Mouse (Mus musculus) liver, embryonic 16.5 days (tissue): ENCODE results near the gene Scube1. TPM values are rescaled to one million over a fixed set of nuclear protein-coding genes. Genes with fewer than 3 reads are reported as not detected.
A peak's percentile ranks its signal among the peaks of the same experiment; 100 is the strongest.

Experiments
- ATAC-seq: fragments of 200-750 bp; cut with Nextera tagmentation; 2 replicates; pipeline ENCODE4 v1.8.0; 2017; ENCODE audit warnings: low read depth, mild to moderate bottlenecking, moderate number of reproducible peaks, moderate library complexity
- H3K27ac ChIP-seq: fragments of 300-500 bp; sonication (generic); 2 replicates; pipeline ENCODE4 v1.5.1; 2014; ENCODE audit warnings: mild to moderate bottlenecking, low read length
- H3K27me3 ChIP-seq: fragments of 300-500 bp; sonication (generic); 2 replicates; pipeline ENCODE4 v1.6.1; 2014; ENCODE audit warnings: low read depth, low read length, mixed read lengths; ENCODE audit not compliant: control insufficient read depth, insufficient read depth
- H3K36me3 ChIP-seq: fragments of 300-500 bp; sonication (generic); 2 replicates; pipeline ENCODE4 v1.6.1; 2014; ENCODE audit warnings: mild to moderate bottlenecking; ENCODE audit not compliant: control insufficient read depth, insufficient read depth
- H3K4me1 ChIP-seq: fragments of 300-500 bp; sonication (generic); 2 replicates; pipeline ENCODE4 v1.6.1; 2014; ENCODE audit warnings: low read depth, low read length, mixed read lengths; ENCODE audit not compliant: control insufficient read depth
- H3K4me2 ChIP-seq: fragments of 300-500 bp; sonication (generic); 2 replicates; pipeline ENCODE4 v1.6.1; 2014; ENCODE audit warnings: low read depth, low read length, mixed read lengths
- H3K4me3 ChIP-seq: fragments of 300-500 bp; sonication (generic); 2 replicates; pipeline ENCODE4 v1.5.1; 2014; ENCODE audit warnings: low read depth, mild to moderate bottlenecking, low read length
- H3K9ac ChIP-seq: fragments of 300-500 bp; sonication (generic); 2 replicates; pipeline ENCODE4 v1.6.1; 2014; ENCODE audit warnings: low read depth, low read length
- H3K9me3 ChIP-seq: fragments of 300-500 bp; sonication (generic); replicated peaks from 2 replicates; pipeline ENCODE4 v1.6.1; 2016; ENCODE audit warnings: low read length; ENCODE audit not compliant: control insufficient read depth
- WGBS: fragments of 180-500 bp; shearing (Covaris S2); extraction: QIAGEN DNeasy Blood & Tissue Kit; methylation state at CpG from one replicate; pipeline ENCODE4 v1.1.7; 2014; ENCODE audit not compliant: insufficient replicate concordance; 5-methylcytosine and 5-hydroxymethylcytosine counted together
- polyA plus RNA-seq: library from polyadenylated mRNA; unstranded; fragments of >200 nt; fragmentation: Nextera tagmentation; extraction: Ambion mirVana; gene quantifications from 2 replicates; pipeline ENCODE4 v1.2.1, GENCODE M21; 2015

Scube1 gene
- polyA plus RNA-seq, 1 experiment from 2014 or later, result 0.21 TPM

GRCm38 (mm10) chr15:83749436-83749835, 24.6 kb upstream of the Scube1 start:
- no peak overlapping the region for H3K9ac ChIP-seq
- H3K27me3 ChIP-seq, result no peaks in the 10 kb centered on the region
- H3K36me3 ChIP-seq, result no peaks in the 10 kb centered on the region
- no peak overlapping the region for H3K4me3 ChIP-seq
- no peaks in the 10 kb centered on the region for H3K9me3 ChIP-seq
- WGBS, result 44% methylated on average over 9 of the region's 9 CpGs
- no peak for ATAC-seq
- H3K27ac ChIP-seq, result no peak overlapping the region
- H3K4me2 ChIP-seq, result no peak overlapping the region
- H3K4me1 ChIP-seq, result no peaks in the 10 kb centered on the region

GRCm38 (mm10) chr15:83748986-83749385, 24.2 kb upstream of the Scube1 start:
- Histone ChIP-seq H3K4me2 (no peak overlapping the region), H3K27ac (no peak overlapping the region), H3K4me1 (no peaks in the 10 kb centered on the region), H3K27me3 (no peaks in the 10 kb centered on the region), H3K9ac (no peak overlapping the region), H3K36me3 (no peaks in the 10 kb centered on the region), H3K4me3 (no peak overlapping the region), H3K9me3 (no peaks in the 10 kb centered on the region)
- 68% methylated on average over 6 of the region's 6 CpGs for WGBS
- ATAC-seq, result no peak

GRCm38 (mm10) chr15:83746311-83746710, 21.5 kb upstream of the Scube1 start:
- Histone ChIP-seq H3K27me3 (no peaks in the 10 kb centered on the region; the same call in 1 of the 2 replicates), H3K4me3 (no peak overlapping the region), H3K27ac (no peak overlapping the region), H3K9me3 (no peaks in the 10 kb centered on the region), H3K4me2 (no peak overlapping the region), H3K4me1 (no peaks in the 10 kb centered on the region), H3K9ac (no peak overlapping the region), H3K36me3 (no peaks in the 10 kb centered on the region)
- no peak for ATAC-seq
- WGBS, result 59% methylated on average over 16 of the region's 16 CpGs

GRCm38 (mm10) chr15:83742018-83742417, 17.2 kb upstream of the Scube1 start:
- H3K9ac ChIP-seq, result no peak overlapping the region
- no peak overlapping the region for H3K27ac ChIP-seq
- WGBS, result 64% methylated on average over 1 of the region's 1 CpGs
- H3K4me3 ChIP-seq, result no peak overlapping the region
- H3K4me1 ChIP-seq, result no peaks in the 10 kb centered on the region
- no peaks in the 10 kb centered on the region; the same call in 1 of the 2 replicates for H3K27me3 ChIP-seq
- H3K4me2 ChIP-seq, result no peak overlapping the region
- ATAC-seq, result no peak
- H3K36me3 ChIP-seq, result no peaks in the 10 kb centered on the region
- no peaks in the 10 kb centered on the region for H3K9me3 ChIP-seq

GRCm38 (mm10) chr15:83740676-83741422, 16.0 kb upstream of the Scube1 start:
- Histone ChIP-seq H3K4me2 (no peak overlapping the region), H3K36me3 (no peaks in the 10 kb centered on the region), H3K9me3 (no peaks in the 10 kb centered on the region), H3K9ac (no peak overlapping the region), H3K4me1 (no peaks in the 10 kb centered on the region), H3K4me3 (no peak overlapping the region), H3K27ac (no peak overlapping the region), H3K27me3 (no peaks in the 10 kb centered on the region; the same call in 1 of the 2 replicates)
- no peak for ATAC-seq
- WGBS, result 39% methylated on average over 21 of the region's 21 CpGs

- 19% methylated on average over 3 of the region's 3 CpGs for WGBS
- Histone ChIP-seq H3K4me3 (no peak overlapping the region), H3K27me3 (peaks cover 45% of the 10 kb centered on the region), H3K4me2 (no peak overlapping the region), H3K36me3 (no peaks in the 10 kb centered on the region), H3K9ac (no peak overlapping the region), H3K27ac (no peak overlapping the region), H3K9me3 (no peaks in the 10 kb centered on the region), H3K4me1 (peaks cover 5% of the 10 kb centered on the region)
- no peak for ATAC-seq
Measured at GRCm38 (mm10) chr15:83727626-83728025, 2.8 kb upstream of the Scube1 start.

- Histone ChIP-seq H3K27ac (no peak overlapping the region), H3K4me2 (no peak overlapping the region), H3K36me3 (no peaks in the 10 kb centered on the region), H3K27me3 (peaks cover 50% of the 10 kb centered on the region), H3K9me3 (no peaks in the 10 kb centered on the region), H3K9ac (no peak overlapping the region), H3K4me1 (peaks cover 5% of the 10 kb centered on the region), H3K4me3 (no peak overlapping the region)
- 64% methylated on average over 5 of the region's 5 CpGs for WGBS
- ATAC-seq, result no peak
Measured at GRCm38 (mm10) chr15:83726741-83727140, 1.9 kb upstream of the Scube1 start.

GRCm38 (mm10) chr15:83725556-83726200, 857 bp upstream of the Scube1 start:
- Histone ChIP-seq H3K27me3 (peaks cover 50% of the 10 kb centered on the region), H3K4me2 (no peak overlapping the region)
- ATAC-seq, result no peak

GRCm38 (mm10) chr15:83724160-83724885, 498 bp downstream of the Scube1 start:
- Histone ChIP-seq H3K27ac (no peak overlapping the region), H3K27me3 (peaks cover 50% of the 10 kb centered on the region), H3K4me1 (peaks cover 5% of the 10 kb centered on the region), H3K4me3 (peak overlapping the region; percentile 49), H3K36me3 (no peaks in the 10 kb centered on the region), H3K9me3 (no peaks in the 10 kb centered on the region), H3K4me2 (peak overlapping the region; percentile 59), H3K9ac (no peak overlapping the region)
- 1% methylated on average over 60 of the region's 61 CpGs for WGBS
- ATAC-seq, result no peak

More at GRCm38 (mm10) chr15:83725556-83726200, 857 bp upstream of the Scube1 start:
- no peaks in the 10 kb centered on the region for H3K9me3 ChIP-seq
- WGBS, result 20% methylated on average over 28 of the region's 28 CpGs
- H3K27ac ChIP-seq, result no peak overlapping the region
- no peak overlapping the region for H3K4me3 ChIP-seq
- no peak overlapping the region for H3K9ac ChIP-seq
- no peaks in the 10 kb centered on the region for H3K36me3 ChIP-seq
- peaks cover 5% of the 10 kb centered on the region for H3K4me1 ChIP-seq
